Mouse (Mus musculus) thymus, adult 2 months (tissue): ENCODE data around the gene Il24. TPM values are rescaled to one million over a fixed set of nuclear protein-coding genes. Genes with fewer than 3 reads are reported as not detected.
A peak's percentile ranks its signal among the peaks of the same experiment; 100 is the strongest.

Experiments used
- DNase-seq: peaks from one replicate; pipeline ENCODE4 v3.0.0; 2021
- H3K27ac ChIP-seq: fragments of 200-500 bp; 2 replicates; pipeline ENCODE4 v1.5.1; 2012; ENCODE audit warnings: low read length, control low read depth; ENCODE audit not compliant: control insufficient read depth, insufficient read depth
- H3K27me3 ChIP-seq: fragments of 200-500 bp; 2 replicates; pipeline ENCODE4 v1.6.1; 2012; ENCODE audit warnings: mild to moderate bottlenecking, low read length, moderate library complexity, mixed read lengths; ENCODE audit not compliant: control insufficient read depth, insufficient read depth
- H3K36me3 ChIP-seq: fragments of 200-500 bp; 2 replicates; pipeline ENCODE4 v1.6.1; 2012; ENCODE audit warnings: mild to moderate bottlenecking, low read length, moderate library complexity; ENCODE audit not compliant: control insufficient read depth, insufficient read depth
- H3K4me1 ChIP-seq: fragments of 200-500 bp; replicated peaks from 2 replicates; pipeline ENCODE4 v1.6.1; 2012; ENCODE audit warnings: low read length; ENCODE audit not compliant: control insufficient read depth, insufficient read depth
- H3K4me3 ChIP-seq: fragments of 200-500 bp; 2 replicates; pipeline ENCODE4 v1.5.1; 2012; ENCODE audit warnings: mild to moderate bottlenecking, low read length, control low read depth, moderate library complexity; ENCODE audit not compliant: control insufficient read depth, insufficient read depth
- CTCF ChIP-seq: fragments of 200-500 bp; IDR thresholded peaks from 2 replicates; pipeline ENCODE4 v1.5.1; 2012; ENCODE audit warnings: mild to moderate bottlenecking, control low read depth, low read length, moderate library complexity, borderline replicate concordance; ENCODE audit not compliant: control insufficient read depth, poor library complexity, insufficient read depth; ENCODE audit errors: extremely low read depth
- POLR2A ChIP-seq: fragments of 200-500 bp; IDR thresholded peaks from 2 replicates; pipeline ENCODE4 v1.6.1; 2012; ENCODE audit warnings: mild to moderate bottlenecking, low read length, control low read depth, moderate library complexity; ENCODE audit not compliant: control insufficient read depth, poor library complexity, insufficient read depth; ENCODE audit errors: extremely low read depth
- WGBS: fragments of 180-500 bp; shearing (Covaris S2); methylation state at CpG from one replicate; pipeline ENCODE4 v1.1.7; 2018; 5-methylcytosine and 5-hydroxymethylcytosine counted together
- polyA plus RNA-seq: library from polyadenylated mRNA; depleted of rRNA; stranded (reverse); fragments of >200 nt; gene quantifications from 2 replicates; pipeline ENCODE4 v1.2.3, GENCODE M21; 2012

Gene Il24
- polyA plus RNA-seq, 1 experiment = 0.28 TPM

DNA sequence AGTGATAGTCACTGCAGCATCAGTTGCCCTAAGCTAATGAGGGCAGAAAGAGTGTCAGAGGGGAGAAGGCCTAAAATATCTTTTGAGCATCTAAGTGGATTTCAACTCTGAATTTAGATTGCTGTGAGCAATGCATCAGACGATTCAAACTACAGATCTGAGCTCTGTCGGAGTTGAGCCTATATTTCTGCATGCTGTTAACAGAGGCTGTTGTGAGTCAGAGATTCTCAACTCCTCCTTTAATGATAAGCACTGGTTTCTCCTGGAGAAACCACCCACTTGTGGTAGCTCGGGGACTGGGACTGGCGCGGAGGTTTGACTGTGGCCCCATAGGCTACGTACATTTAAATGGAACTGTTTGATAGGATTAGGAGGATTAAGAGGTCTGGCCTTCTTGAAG lies 7.2 kb upstream of the Il24 start:
- no peaks in the 10 kb centered on the region for H3K27me3 ChIP-seq
- 94% methylated on average over 6 of the region's 6 CpGs for WGBS
- H3K4me1 ChIP-seq = no peaks in the 10 kb centered on the region
- no peak overlapping the region for H3K4me3 ChIP-seq
- no peak overlapping the region for H3K27ac ChIP-seq
- no peak for DNase-seq
- TF ChIP-seq CTCF = no peak
- TF ChIP-seq POLR2A = no peak
- H3K36me3 ChIP-seq = no peaks in the 10 kb centered on the region

- no peak overlapping the region for H3K4me3 ChIP-seq
- TF ChIP-seq POLR2A (no peak), CTCF (no peak)
- H3K27ac ChIP-seq = no peak overlapping the region
- WGBS = 89% methylated on average over 9 of the region's 9 CpGs
- no peaks in the 10 kb centered on the region for H3K36me3 ChIP-seq
- no peaks in the 10 kb centered on the region for H3K27me3 ChIP-seq
- no peak for DNase-seq
- H3K4me1 ChIP-seq = no peaks in the 10 kb centered on the region
These were observed 6.2 kb upstream of the Il24 start for GRCm38 (mm10) chr1:130893329-130894040.

DNA sequence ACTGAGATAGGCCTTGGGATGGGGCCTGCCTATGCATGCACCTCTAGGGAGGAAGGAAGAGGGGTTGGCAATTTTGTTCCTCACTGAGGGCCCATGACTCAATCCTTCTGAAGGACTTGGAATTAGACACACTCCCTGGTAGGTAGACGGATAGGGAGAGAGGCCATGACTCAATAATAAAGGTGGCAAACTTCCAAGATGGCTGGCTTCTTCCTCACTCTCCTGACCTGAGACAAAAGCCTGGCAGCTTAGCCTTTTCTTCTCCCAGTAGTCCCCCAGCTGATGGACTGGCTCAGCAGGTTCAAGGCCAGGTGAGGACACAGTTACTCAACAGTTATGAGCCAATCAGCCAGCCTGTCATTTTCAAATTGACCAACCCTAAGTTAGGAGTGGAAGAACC lies 5.2 kb upstream of the Il24 start:
- DNase-seq = no peak
- 89% methylated on average over 1 of the region's 1 CpGs for WGBS

DNA sequence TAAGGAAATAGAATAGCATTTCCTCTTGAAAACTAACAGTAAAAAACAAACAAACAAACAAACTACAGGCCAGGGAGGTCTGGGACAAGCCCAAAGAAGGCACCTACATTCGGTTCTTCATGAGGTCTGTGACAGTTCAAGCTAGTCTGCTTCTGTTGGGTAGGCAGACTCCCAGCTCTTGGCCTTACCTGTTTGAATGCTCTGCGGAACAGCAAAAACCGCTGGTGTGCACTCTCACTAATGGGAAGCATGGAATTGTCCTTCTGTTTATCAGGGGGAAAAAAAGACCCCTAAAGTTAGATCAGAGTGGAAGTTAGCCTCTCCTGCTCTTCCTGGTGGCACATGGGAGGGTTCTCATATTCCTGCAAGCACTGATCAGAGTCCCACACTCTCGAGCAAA lies 4.1 kb downstream of the Il24 start:
- H3K4me1 ChIP-seq = peaks cover 1% of the 10 kb centered on the region; the same call in 1 of the 2 replicates
- no peaks in the 10 kb centered on the region for H3K36me3 ChIP-seq
- no peak for TF ChIP-seq CTCF
- TF ChIP-seq POLR2A = no peak
- no peak for DNase-seq
- WGBS = 88% methylated on average over 4 of the region's 4 CpGs
- no peaks in the 10 kb centered on the region; the same call in 1 of the 2 replicates for H3K27me3 ChIP-seq
- no peak overlapping the region for H3K4me3 ChIP-seq
- no peak overlapping the region for H3K27ac ChIP-seq

More for the DNA sequence above, 5.2 kb upstream of the Il24 start:
- H3K27me3 ChIP-seq = no peaks in the 10 kb centered on the region
- no peak overlapping the region for H3K27ac ChIP-seq
- TF ChIP-seq CTCF = no peak
- no peak for TF ChIP-seq POLR2A
- no peak overlapping the region for H3K4me3 ChIP-seq
- no peaks in the 10 kb centered on the region for H3K36me3 ChIP-seq
- H3K4me1 ChIP-seq = no peaks in the 10 kb centered on the region

DNA sequence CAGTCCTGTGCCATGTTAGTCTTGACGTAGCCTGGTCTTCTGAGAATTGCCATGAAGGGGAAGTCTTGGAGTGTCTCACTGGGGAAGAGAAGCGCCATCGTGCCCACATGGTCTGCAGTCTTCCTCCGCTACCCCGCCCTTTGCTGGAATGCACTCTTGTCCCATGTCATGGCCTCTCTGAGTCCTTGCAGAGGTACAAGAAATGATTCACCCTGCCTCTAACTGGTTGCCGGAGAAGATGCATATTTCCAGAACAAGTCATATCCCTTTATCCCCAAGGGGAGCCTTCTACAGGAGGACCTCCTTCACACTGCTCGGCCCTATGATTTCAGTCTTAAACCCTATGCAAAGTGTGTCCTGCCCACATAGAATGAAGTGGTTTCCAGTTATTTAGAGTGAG lies 7.3 kb downstream of the Il24 start:
- DNase-seq = no peak
- H3K4me3 ChIP-seq = no peak overlapping the region
- H3K4me1 ChIP-seq = peaks cover 6% of the 10 kb centered on the region; the same call in 1 of the 2 replicates
- H3K27ac ChIP-seq = no peak overlapping the region
- WGBS = 60% methylated on average over 7 of the region's 7 CpGs
- no peaks in the 10 kb centered on the region; the same call in 1 of the 2 replicates for H3K27me3 ChIP-seq
- H3K36me3 ChIP-seq = no peaks in the 10 kb centered on the region
- TF ChIP-seq CTCF (no peak), POLR2A (no peak)

DNA sequence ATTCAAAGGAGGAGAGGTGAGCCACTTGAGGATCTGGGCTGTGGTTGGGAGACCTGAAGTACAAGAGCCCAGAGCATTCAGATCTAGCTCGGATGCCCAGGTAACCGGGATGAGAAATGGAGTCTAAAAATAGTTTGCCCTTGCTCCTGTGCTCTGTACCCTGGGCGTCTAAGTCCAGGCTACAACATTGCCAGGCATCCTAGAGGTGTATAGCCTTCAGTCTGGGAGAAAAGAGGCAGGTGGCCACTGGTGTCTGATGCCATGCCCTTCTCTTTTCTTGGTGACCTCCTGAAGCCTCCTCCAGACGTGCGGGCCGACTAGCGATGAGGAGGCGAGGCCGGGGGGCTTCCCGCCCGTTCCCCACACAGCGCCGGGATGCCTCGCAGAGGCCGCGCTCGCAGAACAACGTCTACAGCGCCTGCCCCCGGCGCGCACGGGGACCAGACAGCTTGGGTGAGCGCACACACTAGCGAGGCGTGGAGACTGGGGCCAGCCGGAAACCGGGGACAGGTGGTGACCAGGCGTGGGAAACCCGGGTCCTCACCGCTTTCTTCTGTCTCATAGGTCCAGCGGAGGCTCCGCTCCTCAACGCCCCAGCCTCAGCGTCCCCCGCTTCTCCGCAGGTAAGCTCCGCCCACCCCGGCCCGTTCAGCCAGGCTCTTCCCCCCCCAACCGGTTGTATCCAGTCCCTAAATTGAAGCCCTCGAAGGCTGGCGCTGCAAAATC lies 9.2 kb downstream of the Il24 start:
- Histone ChIP-seq H3K27ac (no peak overlapping the region), H3K27me3 (no peaks in the 10 kb centered on the region; the same call in 1 of the 2 replicates), H3K4me1 (peaks cover 6% of the 10 kb centered on the region; the same call in 1 of the 2 replicates), H3K4me3 (peak overlapping the region; percentile 34), H3K36me3 (no peaks in the 10 kb centered on the region)
- no peak for TF ChIP-seq CTCF
- DNase-seq = peak; percentile 39
- WGBS = 4% methylated on average over 43 of the region's 43 CpGs
